In the genomic region with DNA sequence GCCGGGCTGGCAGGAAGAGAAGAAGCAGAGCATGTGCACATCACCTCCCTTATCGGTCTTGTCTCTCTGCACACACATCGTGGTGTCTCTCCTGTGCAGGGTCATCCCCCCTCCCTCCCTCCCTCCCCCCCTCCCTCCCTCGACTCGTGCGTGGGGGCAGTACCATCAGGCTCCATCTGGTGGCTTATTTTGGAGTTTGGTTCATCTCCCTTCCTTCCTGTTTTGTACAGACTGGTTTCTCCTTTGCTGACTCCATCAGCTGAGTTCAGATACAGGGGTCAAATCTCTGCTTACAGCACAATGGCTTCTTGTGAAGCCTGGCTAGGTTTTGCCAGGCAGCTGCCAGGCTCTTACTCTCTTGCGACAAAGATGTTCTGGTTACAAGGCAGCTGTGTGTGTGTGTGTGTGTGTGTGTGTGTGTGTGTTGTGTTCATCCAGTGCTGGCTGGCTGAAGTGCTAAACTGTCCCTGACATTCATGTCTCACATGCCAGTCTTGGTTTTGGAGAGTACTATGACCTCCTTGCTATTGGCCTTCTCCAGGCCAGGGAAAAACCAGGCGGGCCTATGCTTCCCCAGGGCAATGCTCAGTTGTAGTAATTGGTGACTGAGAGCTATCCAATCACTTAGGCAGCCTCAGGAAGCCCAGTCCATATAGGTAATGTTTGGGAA, we compare ENCODE assay signal across 8 mouse cellular contexts. TPM values are rescaled to one million over a fixed set of nuclear protein-coding genes. Genes with fewer than 3 reads are reported as not detected.
DNase-seq lines count a peak whose midpoint lies in the region; ATAC-seq and TF ChIP-seq lines count a peak whose summit lies in the region.

No protein-coding gene starts in this region.

- DNase-seq in hindbrain, embryonic 10.5 days (ENCODE audit: low spot score) = no peak
- DNase-seq in thymus, postnatal 0 days (ENCODE audit: low spot score) = peak; percentile 44
- no peak for DNase-seq in thymus, adult 2 months
- DNase-seq in heart, postnatal 4 days = peak; percentile 10
- no peak for DNase-seq in urinary bladder, adult 18-20 months (ENCODE audit: low spot score in 2 of 2)
- DNase-seq in spleen, postnatal 4 days (ENCODE audit: low spot score in 2 of 2) = no peak
- no peak for DNase-seq in gastrocnemius, postnatal 25 days

- H3K27ac ChIP-seq in hindbrain, embryonic 15.5 days (replicated peaks) = no peak overlapping the region
- H3K27ac ChIP-seq in hindbrain, embryonic 10.5 days = no peak overlapping the region; the same call in 1 of the 2 replicates
- no peak overlapping the region for H3K27ac ChIP-seq in thymus, adult 2 months (ENCODE audit: control insufficient read depth, insufficient read depth, low read length)

- no peak overlapping the region for H3K9ac ChIP-seq in hindbrain, embryonic 15.5 days

- WGBS in hindbrain, embryonic 15.5 days = 28% methylated on average over 8 of the region's 8 CpGs
- WGBS in hindbrain, embryonic 10.5 days = 37% methylated on average over 8 of the region's 8 CpGs
- 15% methylated on average over 8 of the region's 8 CpGs for WGBS in thymus, adult 2 months

- no peak for TF ChIP-seq POLR2A in thymus, adult 2 months (IDR thresholded peaks at IDR 0.05; ENCODE audit: control insufficient read depth, extremely low read depth, insufficient read depth, low read length, poor library complexity)

- no peaks in the 10 kb centered on the region for H3K27me3 ChIP-seq in hindbrain, embryonic 15.5 days
- H3K27me3 ChIP-seq in hindbrain, embryonic 10.5 days (ENCODE audit: insufficient read depth, poor library complexity, severe bottlenecking) = no peaks in the 10 kb centered on the region
- H3K27me3 ChIP-seq in thymus, adult 2 months (ENCODE audit: control insufficient read depth, insufficient read depth, low read length) = peaks cover under 1% of the 10 kb centered on the region; the same call in 1 of the 2 replicates

- ATAC-seq in hindbrain, embryonic 15.5 days (ENCODE audit: low FRiP score, low read depth) = peak; percentile 27; the same call in 1 of the 2 replicates

- no peaks in the 10 kb centered on the region for H3K36me3 ChIP-seq in hindbrain, embryonic 15.5 days
- no peaks in the 10 kb centered on the region for H3K36me3 ChIP-seq in hindbrain, embryonic 10.5 days
- H3K36me3 ChIP-seq in thymus, adult 2 months (ENCODE audit: control insufficient read depth, insufficient read depth, low read length) = no peaks in the 10 kb centered on the region

- H3K4me1 ChIP-seq in hindbrain, embryonic 15.5 days (replicated peaks) = no peaks in the 10 kb centered on the region
- peaks cover 9% of the 10 kb centered on the region for H3K4me1 ChIP-seq in hindbrain, embryonic 10.5 days (replicated peaks)
- H3K4me1 ChIP-seq in thymus, adult 2 months (replicated peaks; ENCODE audit: control insufficient read depth, insufficient read depth, low read length) = peaks cover 8% of the 10 kb centered on the region

- no peak overlapping the region for H3K4me3 ChIP-seq in hindbrain, embryonic 15.5 days
- H3K4me3 ChIP-seq in hindbrain, embryonic 10.5 days = no peak overlapping the region
- no peak overlapping the region for H3K4me3 ChIP-seq in thymus, adult 2 months (ENCODE audit: control insufficient read depth, insufficient read depth, low read length)

- H3K9me3 ChIP-seq in hindbrain, embryonic 15.5 days = no peaks in the 10 kb centered on the region
- no peaks in the 10 kb centered on the region for H3K9me3 ChIP-seq in hindbrain, embryonic 10.5 days

- no peak overlapping the region for H3K4me2 ChIP-seq in hindbrain, embryonic 15.5 days

- TF ChIP-seq CTCF in thymus, adult 2 months (IDR thresholded peaks at IDR 0.05; ENCODE audit: borderline replicate concordance, control insufficient read depth, extremely low read depth, insufficient read depth, low read length, poor library complexity) = no peak

RNA-seq across cellular contexts. Expression of gene Rubcnl, which starts 4.7 kb away (rescaled TPM):
- 0.13 and 0.29 TPM in 2 replicates for polyA plus RNA-seq in hindbrain, embryonic 15.5 days (2015; fragmentation: Nextera tagmentation; extraction: Ambion mirVana)
- 0.13 and 0.29 TPM in 2 replicates for polyA plus RNA-seq in hindbrain, embryonic 10.5 days (2016; fragmentation: Nextera tagmentation; extraction: Ambion mirVana)
- 1.5 TPM in 2 replicates for polyA plus RNA-seq in thymus, postnatal 0 days (2015; fragmentation: Nextera tagmentation; extraction: Ambion mirVana)
- 2.7 and 2.9 TPM in 2 replicates for polyA plus RNA-seq in thymus, adult 2 months (2012; rRNA removed)
- 1 to 10 TPM in 1 of 2 experiments, under 1 TPM in 1; 0.83 to 1.7 TPM for total RNA-seq in heart, postnatal 4 days (2021)
- under 1 TPM in 1 of 2 experiments, not detected in 1; 0.10 TPM for total RNA-seq in gastrocnemius, postnatal 25 days (2021)

Comparison
In these comparisons a context has a peak if more than half of its experiments do, and no peak if none do; other contexts are left out.
1. DNase-seq: peak in thymus, postnatal 0 days (single experiment) and heart, postnatal 4 days (single experiment); none in hindbrain, embryonic 10.5 days (single experiment), thymus, adult 2 months (single experiment), urinary bladder, adult 18-20 months (0 of 2), spleen, postnatal 4 days (0 of 2) and gastrocnemius, postnatal 25 days (single experiment).